8 mouse cellular contexts compared by ENCODE assay signal in genomic region chr3:108283241-108283561, GRCm38 (mm10). TPM values are rescaled to one million over a fixed set of nuclear protein-coding genes. Genes with fewer than 3 reads are reported as not detected.
DNase-seq lines count a peak whose midpoint lies in the region; ATAC-seq and TF ChIP-seq lines count a peak whose summit lies in the region.

No protein-coding gene starts in this region.

- no peaks in the 10 kb centered on the region for H3K9me3 ChIP-seq in liver, embryonic 13.5 days (replicated peaks)

- H3K36me3 ChIP-seq in thymus, adult 2 months (ENCODE audit: control insufficient read depth, insufficient read depth, low read length), result peaks cover 1% of the 10 kb centered on the region; the same call in 1 of the 2 replicates
- peaks cover 10% of the 10 kb centered on the region for H3K36me3 ChIP-seq in liver, embryonic 13.5 days

- TF ChIP-seq POLR2A in cerebellum, adult 2 months (IDR thresholded peaks at IDR 0.05; ENCODE audit: borderline replicate concordance, insufficient read depth, low read length), result no peak
- TF ChIP-seq POLR2A in thymus, adult 2 months (IDR thresholded peaks at IDR 0.05; ENCODE audit: control insufficient read depth, extremely low read depth, insufficient read depth, low read length, poor library complexity), result no peak

- H3K9ac ChIP-seq in liver, embryonic 13.5 days, result peak overlapping the region; percentile 72

- WGBS in cerebellum, adult 2 months, result 6% methylated on average over 6 of the region's 6 CpGs
- 20% methylated on average over 6 of the region's 6 CpGs for WGBS in thymus, adult 2 months
- 19% methylated on average over 6 of the region's 6 CpGs for WGBS in liver, embryonic 13.5 days (ENCODE audit: insufficient replicate concordance)

- DNase-seq in cerebellum, adult 2 months, result no peak
- no peak for DNase-seq in cerebellum, postnatal 10 days
- DNase-seq in thymus, adult 2 months, result no peak
- DNase-seq in thymus, postnatal 14 days, result no peak
- no peak for DNase-seq in liver, embryonic 13.5 days
- DNase-seq in right cerebral cortex, postnatal 36 days (ENCODE audit: low spot score in 2 of 2), result no peak
- no peak for DNase-seq in layer of hippocampus, postnatal 25 days (ENCODE audit: extremely low spot score in 1 of 2, low spot score in 1 of 2)
- no peak for DNase-seq in adrenal gland, postnatal 4 days (ENCODE audit: low spot score in 2 of 2)

- peak overlapping the region; percentile 94 for H3K4me2 ChIP-seq in liver, embryonic 13.5 days

- peak overlapping the region; percentile 84 for H3K4me3 ChIP-seq in cerebellum, adult 2 months (replicated peaks; ENCODE audit: insufficient read depth, low read depth, low read length)
- H3K4me3 ChIP-seq in thymus, adult 2 months (ENCODE audit: control insufficient read depth, insufficient read depth, low read length), result peak overlapping the region; percentile 59
- peak overlapping the region; percentile 74 for H3K4me3 ChIP-seq in liver, embryonic 13.5 days (replicated peaks)

- peaks cover 8% of the 10 kb centered on the region for H3K4me1 ChIP-seq in cerebellum, adult 2 months (ENCODE audit: control insufficient read depth, insufficient read depth, low read length)
- H3K4me1 ChIP-seq in thymus, adult 2 months (replicated peaks; ENCODE audit: control insufficient read depth, insufficient read depth, low read length), result 0 out of 2 replicates have a peak, but pooled peaks cover 5% of the 10 kb centered on the region
- H3K4me1 ChIP-seq in liver, embryonic 13.5 days (replicated peaks), result peaks cover 44% of the 10 kb centered on the region

- no peaks in the 10 kb centered on the region for H3K27me3 ChIP-seq in cerebellum, adult 2 months (ENCODE audit: control insufficient read depth, insufficient read depth, low read length)
- H3K27me3 ChIP-seq in thymus, adult 2 months (ENCODE audit: control insufficient read depth, insufficient read depth, low read length), result no peaks in the 10 kb centered on the region
- peaks cover 25% of the 10 kb centered on the region for H3K27me3 ChIP-seq in liver, embryonic 13.5 days

- H3K27ac ChIP-seq in cerebellum, adult 2 months (ENCODE audit: insufficient read depth, low read length), result peak overlapping the region; percentile 22; the same call in 1 of the 2 replicates
- H3K27ac ChIP-seq in thymus, adult 2 months (ENCODE audit: control insufficient read depth, insufficient read depth, low read length), result peak overlapping the region; percentile 32; the same call in 1 of the 2 replicates
- 0 out of 2 replicates have a peak overlapping the region, but pooled peaks have one; percentile 16 for H3K27ac ChIP-seq in liver, embryonic 13.5 days

- no peak for TF ChIP-seq CTCF in cerebellum, adult 2 months (IDR thresholded peaks at IDR 0.05; ENCODE audit: borderline replicate concordance, insufficient read depth, low read depth, low read length)
- TF ChIP-seq CTCF in thymus, adult 2 months (IDR thresholded peaks at IDR 0.05; ENCODE audit: borderline replicate concordance, control insufficient read depth, extremely low read depth, insufficient read depth, low read length, poor library complexity), result no peak

- ATAC-seq in liver, embryonic 13.5 days (ENCODE audit: low read depth), result no peak

RNA-seq across cellular contexts. Expression of gene Sort1, which starts 0.7 kb away (rescaled TPM):
- polyA plus RNA-seq in cerebellum, adult 2 months (2012; rRNA removed), result 88.7 and 94.4 TPM in 2 replicates
- 16.0 and 16.5 TPM in 2 replicates for polyA plus RNA-seq in thymus, adult 2 months (2012; rRNA removed)
- 2.6 and 2.8 TPM in 2 replicates for polyA plus RNA-seq in liver, embryonic 13.5 days (2015; fragmentation: Nextera tagmentation; extraction: Ambion mirVana)
- total RNA-seq in layer of hippocampus, postnatal 25 days (2021), result 100 to 1,000 TPM; 349 to 354 TPM
- 10 to 100 TPM; 31.7 to 32.5 TPM for total RNA-seq in adrenal gland, postnatal 4 days (2021)

RNA-seq across cellular contexts. Expression of gene Psma5, which starts 26.5 kb away (rescaled TPM):
- 111 and 112 TPM in 2 replicates for polyA plus RNA-seq in cerebellum, adult 2 months (2012; rRNA removed)
- 57.5 and 71.3 TPM in 2 replicates for polyA plus RNA-seq in thymus, adult 2 months (2012; rRNA removed)
- polyA plus RNA-seq in liver, embryonic 13.5 days (2015; fragmentation: Nextera tagmentation; extraction: Ambion mirVana), result 224 and 238 TPM in 2 replicates
- total RNA-seq in layer of hippocampus, postnatal 25 days (2021), result 10 to 100 TPM; 67.7 to 79.0 TPM
- 100 to 1,000 TPM in 1 of 2 experiments, 10 to 100 TPM in 1; 99.9 to 102 TPM for total RNA-seq in adrenal gland, postnatal 4 days (2021)

RNA-seq across cellular contexts. Expression of gene Sypl2, which starts 56.8 kb away (rescaled TPM):
- 2.4 TPM in 2 replicates for polyA plus RNA-seq in cerebellum, adult 2 months (2012; rRNA removed)
- 0.40 and 0.62 TPM in 2 replicates for polyA plus RNA-seq in thymus, adult 2 months (2012; rRNA removed)
- 0.05 and 0.07 TPM in 2 replicates for polyA plus RNA-seq in liver, embryonic 13.5 days (2015; fragmentation: Nextera tagmentation; extraction: Ambion mirVana)
- 1 to 10 TPM; 2.9 to 3.6 TPM for total RNA-seq in layer of hippocampus, postnatal 25 days (2021)
- 10 to 100 TPM in 1 of 2 experiments, 1 to 10 TPM in 1; 6.7 to 12.2 TPM for total RNA-seq in adrenal gland, postnatal 4 days (2021)
